Mouse (Mus musculus) C2C12 (cell line): ENCODE data around the gene Gm21954.

Experiments
- CEBPB ChIP-seq: IDR thresholded peaks from one replicate; pipeline ENCODE4 v1.6.1; 2011; ENCODE audit warnings: low read depth, mild to moderate bottlenecking, control low read depth, moderate library complexity
- CTCF ChIP-seq: IDR thresholded peaks from one replicate; pipeline ENCODE4 v1.5.1; 2011; ENCODE audit not compliant: control insufficient read depth, insufficient read depth, insufficient read length
- MAX ChIP-seq: IDR thresholded peaks from one replicate; pipeline ENCODE4 v1.6.1; 2011; ENCODE audit warnings: mild to moderate bottlenecking, control low read depth
- MYOD1 ChIP-seq: IDR thresholded peaks from one replicate; pipeline ENCODE4 v1.6.1; 2011; ENCODE audit warnings: low read depth; ENCODE audit not compliant: control insufficient read depth, insufficient read length
- USF1 ChIP-seq: IDR thresholded peaks from one replicate; pipeline ENCODE4 v1.6.1; 2011; ENCODE audit warnings: low read depth, mild to moderate bottlenecking, control low read depth, moderate library complexity

DNA sequence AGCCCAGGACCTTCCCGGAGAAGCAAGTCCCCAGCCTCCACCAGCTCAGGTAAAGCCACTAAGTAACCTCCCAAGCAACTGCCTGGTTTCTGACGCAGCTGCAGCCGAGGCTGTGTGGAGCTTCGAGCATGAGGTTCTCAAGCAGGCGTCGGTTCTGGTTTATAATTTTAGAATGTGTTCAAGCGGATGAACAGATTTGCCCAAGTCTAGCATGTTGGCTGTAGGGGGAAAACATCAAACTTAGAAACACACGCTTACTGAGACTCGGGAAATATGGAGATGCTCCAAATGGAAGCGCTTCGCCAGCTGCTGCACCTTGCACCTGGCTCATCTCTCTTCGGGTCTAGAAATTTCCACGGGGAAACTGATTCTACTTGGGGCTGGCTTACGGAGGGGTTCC is 21.0 kb downstream of the Gm21954 start:
- TF ChIP-seq CTCF, result no peak
- TF ChIP-seq CEBPB, result no peak
- no peak for TF ChIP-seq USF1
- no peak for TF ChIP-seq MAX
- no peak for TF ChIP-seq MYOD1
